In the genomic region with DNA sequence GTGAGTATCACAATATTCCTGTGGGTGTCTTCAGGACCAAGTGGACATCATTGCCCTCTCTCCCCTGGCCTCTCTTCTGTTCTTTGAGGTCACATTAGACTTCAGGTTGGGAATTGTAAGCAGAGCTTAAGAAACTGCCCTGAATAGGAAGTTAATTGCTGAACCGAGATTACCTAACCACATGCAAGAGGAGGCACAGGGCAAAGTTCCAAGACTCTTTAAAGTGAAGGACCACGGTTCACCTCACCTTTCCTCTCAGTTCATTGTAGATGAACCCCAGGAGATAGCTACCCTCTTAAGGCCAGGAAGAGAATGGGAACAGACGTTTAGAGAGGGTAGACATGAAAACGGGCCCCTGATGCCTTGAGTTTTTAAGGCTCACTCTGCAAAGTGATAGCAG, we compare ENCODE assay signal across 27 mouse cellular contexts. TPM values are rescaled to one million over a fixed set of nuclear protein-coding genes. Genes with fewer than 3 reads are reported as not detected.
DNase-seq lines count a peak whose midpoint lies in the region; ATAC-seq and TF ChIP-seq lines count a peak whose summit lies in the region.
"Had no signal": no experiment of that assay in that cellular context is flagged by ENCODE, and none has a peak within 500 bp of the region (broad histone marks: within the 10 kb centered on the region; RNA-seq: fewer than 3 reads in every experiment).

No protein-coding gene starts in this region.

- H3K4me1 ChIP-seq in kidney, adult 2 months (ENCODE audit: control insufficient read depth, insufficient read depth, low read length), result peaks cover 33% of the 10 kb centered on the region
- no peaks in the 10 kb centered on the region for H3K4me1 ChIP-seq in stomach, embryonic 16.5 days (ENCODE audit: control insufficient read depth, insufficient read depth, low read length)
- no peaks in the 10 kb centered on the region for H3K4me1 ChIP-seq in stomach, postnatal 0 days (replicated peaks; ENCODE audit: control insufficient read depth, insufficient read depth)
- 0 out of 2 replicates have a peak, but pooled peaks cover 6% of the 10 kb centered on the region for H3K4me1 ChIP-seq in kidney, postnatal 0 days (replicated peaks; ENCODE audit: insufficient read depth, low read length)
- H3K4me1 ChIP-seq: liver, embryonic 12.5 days had no signal

- H3K9ac ChIP-seq in stomach, embryonic 16.5 days (ENCODE audit: low read length), result no peak overlapping the region
- H3K9ac ChIP-seq in stomach, postnatal 0 days (ENCODE audit: low read length), result no peak overlapping the region
- H3K9ac ChIP-seq in kidney, postnatal 0 days (ENCODE audit: low read depth, low read length), result no peak overlapping the region
- H3K9ac ChIP-seq: embryonic facial prominence, embryonic 12.5 days; forebrain, embryonic 13.5 days; heart, embryonic 15.5 days; hindbrain, embryonic 15.5 days; limb, embryonic 13.5 days; liver, embryonic 12.5 days; lung, embryonic 14.5 days; neural tube, embryonic 12.5 days had no signal

- H3K27me3 ChIP-seq in kidney, adult 2 months (replicated peaks; ENCODE audit: control insufficient read depth, insufficient read depth, low read length), result no peaks in the 10 kb centered on the region
- H3K27me3 ChIP-seq in stomach, embryonic 16.5 days (ENCODE audit: control insufficient read depth, insufficient read depth, low read length), result peaks cover 20% of the 10 kb centered on the region
- no peaks in the 10 kb centered on the region for H3K27me3 ChIP-seq in stomach, postnatal 0 days (ENCODE audit: control insufficient read depth, insufficient read depth, low read length)
- peaks cover 10% of the 10 kb centered on the region for H3K27me3 ChIP-seq in kidney, postnatal 0 days (ENCODE audit: insufficient read depth, low read length)
- H3K27me3 ChIP-seq: heart, embryonic 15.5 days had no signal

- no peak for TF ChIP-seq EP300 in stomach, postnatal 0 days (optimal IDR thresholded peaks at IDR 0.05)

- H3K4me3 ChIP-seq in kidney, adult 2 months (ENCODE audit: insufficient read depth, low read depth, low read length), result no peak overlapping the region
- H3K4me3 ChIP-seq in stomach, embryonic 16.5 days (replicated peaks; ENCODE audit: low read length), result no peak overlapping the region
- no peak overlapping the region for H3K4me3 ChIP-seq in stomach, postnatal 0 days (ENCODE audit: low read depth, low read length)
- H3K4me3 ChIP-seq in kidney, postnatal 0 days (replicated peaks; ENCODE audit: low read depth, low read length), result no peak overlapping the region
- H3K4me3 ChIP-seq: embryonic facial prominence, embryonic 12.5 days; erythroblast, embryonic 14.5 days; forebrain, embryonic 13.5 days; heart, embryonic 15.5 days; hindbrain, embryonic 15.5 days; limb, embryonic 13.5 days; liver, embryonic 12.5 days; neural tube, embryonic 12.5 days had no signal

- no peaks in the 10 kb centered on the region for H3K9me3 ChIP-seq in stomach, embryonic 16.5 days (replicated peaks; ENCODE audit: control insufficient read depth, low read length)
- no peaks in the 10 kb centered on the region for H3K9me3 ChIP-seq in stomach, postnatal 0 days (ENCODE audit: control insufficient read depth, low read length)
- H3K9me3 ChIP-seq in kidney, postnatal 0 days (replicated peaks; ENCODE audit: low read length), result no peaks in the 10 kb centered on the region
- H3K9me3 ChIP-seq: embryonic facial prominence, embryonic 12.5 days; forebrain, embryonic 13.5 days; heart, embryonic 15.5 days; hindbrain, embryonic 15.5 days; limb, embryonic 13.5 days; liver, embryonic 12.5 days; neural tube, embryonic 12.5 days had no signal

- no peak overlapping the region for H3K4me2 ChIP-seq in stomach, embryonic 16.5 days (ENCODE audit: low read depth, low read length)
- H3K4me2 ChIP-seq in stomach, postnatal 0 days (replicated peaks; ENCODE audit: low read depth), result no peak overlapping the region
- no peak overlapping the region for H3K4me2 ChIP-seq in kidney, postnatal 0 days (ENCODE audit: low read length)
- H3K4me2 ChIP-seq: embryonic facial prominence, embryonic 12.5 days; forebrain, embryonic 13.5 days; hindbrain, embryonic 15.5 days; limb, embryonic 13.5 days; liver, embryonic 12.5 days; lung, embryonic 14.5 days; neural tube, embryonic 12.5 days had no signal

- peak; percentile 91 for DNase-seq in kidney, adult 2 months
- DNase-seq in kidney, postnatal 4 days, result no peak
- no peak for DNase-seq in stomach, postnatal 0 days (ENCODE audit: low spot score)
- DNase-seq in kidney, postnatal 0 days (ENCODE audit: low spot score), result peak; percentile 17
- no peak for DNase-seq in right cerebral cortex, postnatal 36 days (ENCODE audit: low spot score in 2 of 2)
- DNase-seq: adrenal gland, adult 2 months; cerebellum, adult 11 months; cerebellum, postnatal 10 days; heart, adult 11 months; lung, embryonic 14.5 days; midbrain, embryonic 14.5 days; right cerebral cortex, postnatal 25 days; thymus, postnatal 25 days had no signal

- TF ChIP-seq CTCF in kidney, adult 2 months (conservative IDR thresholded peaks at IDR 0.05; ENCODE audit: insufficient read depth, insufficient read length, low read depth, low read length), result no peak
- no peak for TF ChIP-seq CTCF in stomach, postnatal 0 days (IDR thresholded peaks at IDR 0.05; ENCODE audit: low read depth)
- TF ChIP-seq CTCF in kidney, postnatal 0 days (IDR thresholded peaks at IDR 0.05; ENCODE audit: low read depth), result no peak

- peak overlapping the region; percentile 71 for H3K27ac ChIP-seq in kidney, adult 2 months (ENCODE audit: insufficient read depth, low read depth, low read length)
- no peak overlapping the region for H3K27ac ChIP-seq in stomach, embryonic 16.5 days (ENCODE audit: low read length)
- no peak overlapping the region for H3K27ac ChIP-seq in stomach, postnatal 0 days (replicated peaks)
- no peak overlapping the region for H3K27ac ChIP-seq in kidney, postnatal 0 days
- H3K27ac ChIP-seq: embryonic facial prominence, embryonic 12.5 days; forebrain, embryonic 13.5 days; heart, embryonic 15.5 days; hindbrain, embryonic 15.5 days; limb, embryonic 13.5 days; liver, embryonic 12.5 days; neural tube, embryonic 12.5 days had no signal

- no peaks in the 10 kb centered on the region for H3K36me3 ChIP-seq in kidney, adult 2 months (ENCODE audit: control insufficient read depth, insufficient read depth, low read length)
- H3K36me3 ChIP-seq in stomach, embryonic 16.5 days (ENCODE audit: control insufficient read depth, insufficient read depth, low read length), result no peaks in the 10 kb centered on the region
- no peaks in the 10 kb centered on the region for H3K36me3 ChIP-seq in stomach, postnatal 0 days (ENCODE audit: control insufficient read depth, insufficient read depth, low read length)
- no peaks in the 10 kb centered on the region for H3K36me3 ChIP-seq in kidney, postnatal 0 days (ENCODE audit: insufficient read depth, low read length)
- H3K36me3 ChIP-seq: embryonic facial prominence, embryonic 12.5 days; heart, embryonic 15.5 days; hindbrain, embryonic 15.5 days; limb, embryonic 13.5 days; liver, embryonic 12.5 days; neural tube, embryonic 12.5 days had no signal

- ATAC-seq in stomach, embryonic 16.5 days (ENCODE audit: insufficient read depth, low FRiP score), result 0 out of 2 replicates have a peak, but pooled peaks have one; percentile 9
- no peak for ATAC-seq in stomach, postnatal 0 days (ENCODE audit: low FRiP score, low TSS enrichment)
- 0 out of 2 replicates have a peak, but pooled peaks have one; percentile 37 for ATAC-seq in kidney, postnatal 0 days (replicated peaks; ENCODE audit: low FRiP score, low read depth)
- peak; percentile 26 for ATAC-seq in megakaryocyte progenitor cell, adult 5-6 weeks (replicated peaks; ENCODE audit: poor library complexity)
- no peak for ATAC-seq in erythroid progenitor cell, adult 5-6 weeks (replicated peaks; ENCODE audit: low FRiP score, poor library complexity, severe bottlenecking)
- ATAC-seq: forebrain, embryonic 13.5 days; liver, embryonic 12.5 days had no signal

- WGBS in kidney, adult 2 months, result 47% methylated on average over 4 of the region's 4 CpGs
- 56% methylated on average over 4 of the region's 4 CpGs for WGBS in stomach, embryonic 16.5 days
- 54% methylated on average over 4 of the region's 4 CpGs for WGBS in stomach, postnatal 0 days
- WGBS in kidney, postnatal 0 days, result 55% methylated on average over 4 of the region's 4 CpGs

- no peak for TF ChIP-seq POLR2A in kidney, adult 2 months (IDR thresholded peaks at IDR 0.05; ENCODE audit: low read depth, low read length)

RNA-seq across cellular contexts. Expression of gene Lpar3, which starts 3.5 kb away (rescaled TPM):
- 33.7 and 39.8 TPM in 2 replicates for polyA plus RNA-seq in kidney, adult 2 months (2012; rRNA removed)
- polyA plus RNA-seq in stomach, embryonic 16.5 days (2015; fragmentation: Nextera tagmentation; extraction: Ambion mirVana), result 1.3 and 1.4 TPM in 2 replicates
- 0.38 and 0.53 TPM in 2 replicates for polyA plus RNA-seq in stomach, postnatal 0 days (2015; fragmentation: Nextera tagmentation; extraction: Ambion mirVana)
- polyA plus RNA-seq in kidney, postnatal 0 days (2015; fragmentation: Nextera tagmentation; extraction: Ambion mirVana), result 2.6 and 3.7 TPM in 2 replicates
- total RNA-seq in megakaryocyte progenitor cell, adult 5-6 weeks (2015), result not detected in 2 replicates
- not detected in 2 replicates for total RNA-seq in megakaryocyte progenitor cell, adult 5-6 weeks (2017)
- not detected in 2 replicates for total RNA-seq in erythroid progenitor cell, adult 5-6 weeks (2015; ENCODE audit: low replicate concordance)
- total RNA-seq in erythroid progenitor cell, adult 5-6 weeks (2017; ENCODE audit: low replicate concordance), result not detected in 2 replicates
- total RNA-seq: hematopoietic stem cell, adult 5-6 weeks; megakaryocyte-erythroid progenitor cell, adult 5-6 weeks; MEL had no signal

Comparison
In these comparisons a context has a peak if more than half of its experiments do, and no peak if none do; other contexts are left out.
1. DNase-seq: peak in kidney, adult 2 months (single experiment) and kidney, postnatal 0 days (single experiment); none in kidney, postnatal 4 days (0 of 2), stomach, postnatal 0 days (single experiment) and right cerebral cortex, postnatal 36 days (0 of 2).
2. ATAC-seq: peak in stomach, embryonic 16.5 days (single experiment), kidney, postnatal 0 days (single experiment) and megakaryocyte progenitor cell, adult 5-6 weeks (single experiment); none in stomach, postnatal 0 days (single experiment) and erythroid progenitor cell, adult 5-6 weeks (single experiment).